Mouse (Mus musculus) G1E (cell line): ENCODE measurements at regions not wholly inside any gene's neighbourhood (a gene's known extent, or its start where the extent isn't known, plus 50 kb on each side); places are given as distances from the start of the nearest gene placed in this dataset.

Experiments used
- CTCF ChIP-seq: IDR thresholded peaks from 2 replicates; pipeline ENCODE4 v1.5.1; 2012; ENCODE audit warnings: low read depth, low read length, inconsistent platforms, mixed read lengths
- GATA1 ChIP-seq: IDR thresholded peaks from 2 replicates; pipeline ENCODE4 v1.6.1; 2012; ENCODE audit warnings: borderline replicate concordance, low read length, inconsistent platforms, mixed read lengths
- TAL1 ChIP-seq: conservative IDR thresholded peaks from 2 replicates; pipeline ENCODE4 v1.6.1; 2012; ENCODE audit warnings: low read depth, low read length, inconsistent platforms, mixed read lengths

DNA sequence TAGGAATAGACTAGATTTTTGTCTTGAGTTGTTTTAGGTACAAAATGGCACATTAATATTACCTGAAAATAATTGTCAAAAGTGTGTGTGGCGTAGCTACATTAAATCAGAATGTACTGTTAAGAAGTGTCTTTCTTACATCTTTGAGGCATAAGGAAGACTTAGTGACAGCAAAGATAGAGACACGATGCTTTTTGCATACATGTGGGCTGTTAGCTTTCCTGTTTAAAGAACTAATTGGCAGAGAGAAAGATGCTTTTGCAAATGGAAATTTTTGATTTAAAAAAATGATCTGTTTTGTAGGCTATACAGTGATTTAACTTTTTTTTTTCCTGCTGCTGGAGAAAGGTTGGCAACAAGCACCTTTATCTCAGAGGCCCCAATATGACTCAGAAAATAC, 82.9 kb upstream of the Sstr4 start:
- TF ChIP-seq GATA1 = no peak
- no peak for TF ChIP-seq CTCF
- TF ChIP-seq TAL1 = no peak
